Mouse (Mus musculus) embryonic fibroblast, embryonic 13.5 days (primary cell): ENCODE data around the gene Rabep1.

ENCODE experiments used
- CTCF ChIP-seq: IDR thresholded peaks from 2 replicates; pipeline ENCODE4 v1.5.1; 2011; ENCODE audit warnings: mild to moderate bottlenecking, control low read depth, low read length, moderate library complexity, borderline replicate concordance; ENCODE audit not compliant: insufficient read depth
- POLR2A ChIP-seq: IDR thresholded peaks from 2 replicates; pipeline ENCODE4 v1.6.1; 2011; ENCODE audit warnings: low read depth, mild to moderate bottlenecking, control low read depth, low read length, moderate library complexity

DNA sequence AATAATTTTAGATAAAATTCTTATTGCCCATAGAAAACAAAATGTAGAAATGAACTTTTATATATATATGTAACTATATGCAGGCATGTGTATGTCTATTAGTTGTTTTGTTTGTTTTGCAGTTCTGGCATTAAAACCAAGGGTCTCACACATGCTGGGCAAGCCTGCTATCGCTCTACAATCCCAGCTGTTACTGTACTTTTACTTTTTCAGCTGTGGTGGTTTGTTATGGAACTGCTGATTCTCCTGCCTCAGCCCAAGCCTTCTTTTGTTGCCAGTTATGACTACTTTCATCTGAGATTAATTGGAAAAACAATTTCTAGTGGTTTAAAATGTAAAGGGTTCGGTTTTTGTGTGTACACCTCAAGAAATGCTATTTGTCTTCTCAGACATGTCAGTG, 20.6 kb downstream of the Rabep1 start:
- TF ChIP-seq CTCF, result no peak
- TF ChIP-seq POLR2A, result no peak
